Mouse (Mus musculus) cerebellum, adult 18-20 months (tissue): ENCODE results near the gene Chkb.

Experiments used
- DNase-seq, 2 experiments: peaks; one replicate each; pipeline ENCODE4 v3.0.0; 2021

Gene Chkb

DNA sequence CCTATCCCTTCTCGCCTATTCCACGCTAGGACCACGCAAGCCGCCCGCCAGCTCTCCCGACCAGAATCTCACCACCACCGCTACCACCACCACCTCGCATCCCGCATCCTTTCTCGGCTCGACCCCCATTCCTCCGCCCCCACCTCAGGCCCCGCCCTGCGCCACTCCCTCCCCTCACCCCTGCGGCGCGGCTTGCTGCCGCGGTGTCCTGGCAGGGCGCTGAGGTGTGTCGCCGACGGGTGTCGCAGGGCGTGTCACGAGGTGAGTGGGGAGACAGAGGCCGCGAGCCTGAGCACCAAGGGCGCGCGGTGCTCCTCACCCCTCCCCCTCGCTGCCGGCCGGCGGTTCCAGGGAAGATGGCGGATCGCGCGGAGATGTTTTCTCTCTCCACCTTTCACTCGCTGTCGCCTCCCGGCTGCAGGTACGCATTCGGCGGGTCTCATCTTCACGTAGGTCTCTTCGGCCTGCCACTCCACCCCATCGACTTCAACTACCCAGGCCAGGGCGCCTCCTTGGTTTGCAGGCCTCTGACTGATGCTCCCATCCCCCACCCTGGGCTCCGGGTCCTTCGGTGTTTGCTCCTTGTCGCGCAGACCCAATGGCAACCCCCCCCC, 24.3 kb upstream of the Chkb start, which contains the start of gene Mapk8ip2:
Gene Mapk8ip2, plus strand, starts transcription at position 49 of the 614 bp plus-strand sequence.
- peak; percentile 81 to 84 for DNase-seq

DNA sequence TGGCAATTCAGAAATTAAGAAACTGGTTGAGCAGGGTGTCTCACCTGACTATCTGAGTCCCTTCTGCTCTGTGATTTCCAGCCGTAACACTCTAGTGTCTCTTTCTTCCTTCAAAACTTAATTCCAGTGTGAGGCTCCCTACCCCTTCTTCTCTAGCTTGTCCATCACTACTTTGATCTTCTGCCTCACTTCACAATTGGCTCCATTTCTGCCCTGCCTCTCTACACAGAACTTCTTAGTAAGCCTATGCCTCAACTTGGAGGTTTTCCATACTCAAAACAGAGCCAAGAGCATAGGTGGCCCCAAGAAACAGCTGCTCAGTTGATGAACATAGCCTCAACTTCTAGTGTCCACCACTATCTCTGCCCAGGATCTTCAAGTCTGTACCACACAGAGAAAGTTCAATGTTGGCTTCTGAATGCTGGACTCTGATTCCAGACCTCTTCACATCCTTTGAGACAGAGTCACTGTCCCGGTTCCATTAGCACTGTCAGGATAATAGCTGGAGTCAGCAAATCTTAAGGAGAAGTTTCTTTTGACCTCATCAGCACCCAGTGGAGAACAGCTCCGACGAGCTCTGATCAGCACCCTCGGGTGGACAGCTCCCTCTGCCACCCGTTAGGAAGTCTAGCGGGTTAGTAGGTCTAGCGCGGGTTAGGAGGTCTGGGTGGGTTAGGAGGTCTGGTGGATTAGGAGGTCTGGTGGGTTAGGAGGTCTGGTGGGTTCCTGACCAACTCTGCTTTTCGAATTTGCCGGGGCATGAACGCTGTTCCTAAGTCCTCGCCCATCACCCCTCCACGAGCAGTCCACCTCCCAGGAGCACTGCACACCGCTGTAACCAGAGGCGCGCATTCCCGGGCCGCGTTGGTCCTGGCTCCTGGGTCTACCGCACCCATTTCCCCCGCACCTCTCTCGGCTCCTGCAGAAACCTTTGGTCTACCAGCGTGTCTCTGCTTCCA, 23.5 kb upstream of the Chkb start:
- peak in 1 of 2 experiments; percentile 27 for DNase-seq

DNA sequence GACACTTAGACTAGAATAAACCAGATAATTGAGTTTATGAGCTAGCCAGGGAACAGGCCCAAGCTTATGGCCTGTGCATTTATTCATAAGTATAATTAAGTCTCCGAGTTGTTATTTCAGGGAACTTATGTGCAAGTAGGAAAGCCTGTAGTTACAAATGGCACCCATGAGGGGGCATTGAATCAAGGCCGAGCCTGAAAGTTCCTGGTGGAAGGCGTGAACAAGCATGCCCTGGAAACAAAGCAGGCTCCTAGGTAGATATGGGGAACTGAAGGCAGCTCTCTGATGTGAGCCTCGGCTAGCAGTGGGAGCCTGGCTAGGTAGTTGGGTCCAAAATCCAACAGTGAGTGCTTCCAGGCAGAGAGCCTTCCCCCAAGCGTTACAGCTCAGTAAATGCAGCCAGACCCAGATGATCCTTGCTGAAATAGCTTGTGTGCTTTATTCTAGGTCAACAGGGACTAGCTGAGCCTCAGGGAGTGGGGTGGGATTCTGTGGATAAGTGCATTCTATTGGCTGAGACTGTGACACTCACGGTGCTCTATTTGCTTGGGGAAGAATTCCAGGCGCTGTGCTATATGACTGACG, 12.9 kb upstream of the Chkb start:
- DNase-seq, result peak; percentile 45 to 53

DNA sequence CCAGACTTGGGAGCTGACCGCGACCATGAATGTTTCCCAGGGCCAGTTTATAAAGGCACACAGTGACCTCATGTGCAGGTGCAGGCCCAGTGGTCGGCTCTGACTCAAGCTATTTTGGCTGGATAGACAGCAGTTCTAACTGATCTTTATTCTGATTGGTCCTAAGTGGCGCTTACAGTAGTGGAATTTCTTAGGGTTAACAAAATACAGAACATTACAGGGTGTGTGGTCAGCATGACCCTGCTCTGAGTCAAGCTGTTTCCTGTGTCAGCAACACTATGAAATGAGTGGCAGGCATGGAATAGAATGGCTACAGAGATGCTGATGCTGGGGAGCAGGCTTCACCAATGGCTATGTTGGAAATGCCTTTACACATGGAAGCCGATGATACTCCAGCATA, 6.2 kb upstream of the Chkb start:
- DNase-seq, result no peak

DNA sequence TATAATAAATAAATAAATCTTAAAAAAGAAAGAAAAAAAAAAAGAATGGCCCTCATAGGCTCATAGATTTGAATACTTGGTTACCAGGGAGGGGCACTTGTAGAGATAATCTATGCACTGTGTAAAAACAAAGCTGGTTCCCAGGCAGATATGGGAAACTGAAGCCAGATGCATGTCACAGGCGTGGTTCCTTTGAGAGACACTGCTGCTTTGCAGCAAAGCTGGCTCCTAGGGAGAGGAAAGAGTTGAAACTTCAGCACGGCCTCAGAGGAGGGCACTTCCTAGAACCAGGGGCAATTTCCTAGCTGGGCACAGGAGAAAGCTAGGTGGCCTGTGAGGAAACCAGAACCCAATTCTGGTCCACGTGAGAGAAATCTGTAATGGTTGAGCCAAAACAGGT, 4.4 kb upstream of the Chkb start:
- peak in 1 of 2 experiments; percentile 8 for DNase-seq

DNA sequence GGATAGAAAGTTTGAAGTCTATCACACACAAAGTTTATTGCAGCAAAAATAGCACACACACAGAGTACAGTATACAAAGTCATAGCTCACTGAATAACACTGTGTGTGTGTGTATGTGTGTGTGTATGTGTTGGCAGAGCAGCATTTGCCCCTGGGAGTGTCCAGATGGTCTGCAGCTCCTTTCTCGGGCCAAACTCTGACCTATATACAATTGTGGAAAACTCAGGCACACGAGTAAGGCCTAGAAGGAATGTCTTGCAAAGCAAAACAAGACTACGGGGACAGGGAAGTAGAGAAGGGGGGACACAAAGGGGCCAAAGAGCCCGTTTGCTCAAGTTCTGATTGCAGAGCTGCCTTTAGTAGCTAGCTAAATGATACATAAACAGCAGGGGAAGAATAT, 3.2 kb upstream of the Chkb start:
- peak; percentile 60 to 61 for DNase-seq

DNA sequence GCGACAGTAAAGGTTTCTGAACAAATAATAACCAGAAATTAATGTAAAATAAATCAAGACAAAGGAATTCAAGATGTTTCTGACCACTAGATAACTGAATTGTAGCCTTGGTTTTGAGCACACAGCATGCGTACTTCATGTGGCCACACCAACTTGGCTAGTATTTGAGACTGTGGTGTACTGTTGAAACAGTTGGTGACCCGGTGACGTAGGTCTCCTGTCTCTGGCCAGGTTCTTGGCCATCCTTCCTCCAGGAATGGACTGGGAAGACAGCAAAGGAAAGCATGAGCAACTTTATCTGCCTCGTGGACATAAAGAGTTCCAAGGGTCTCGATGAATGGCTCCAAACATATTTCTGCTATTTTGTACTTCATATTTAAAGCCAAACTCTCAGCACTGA, 2.1 kb upstream of the Chkb start:
- peak in 1 of 2 experiments; percentile 18 for DNase-seq

DNA sequence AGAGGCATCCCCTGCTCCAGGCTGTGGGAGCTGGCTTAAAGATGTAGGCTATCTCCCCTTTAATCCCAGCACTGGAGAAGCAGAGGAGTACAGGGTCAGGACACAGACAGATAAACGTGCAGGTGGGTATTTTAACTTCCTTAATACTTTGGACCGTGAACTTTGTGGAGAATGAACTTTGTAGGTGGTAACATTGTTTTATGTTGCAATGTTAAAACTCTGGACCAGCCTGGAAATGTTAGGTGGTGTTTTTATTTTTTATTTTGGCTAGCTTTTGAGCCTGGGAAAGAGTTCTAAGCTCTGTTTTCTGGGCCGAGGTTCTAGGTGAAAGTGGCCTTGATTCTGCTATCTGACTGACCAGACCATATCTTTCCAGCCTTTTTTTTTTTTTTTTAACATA, 1.6 kb upstream of the Chkb start:
- peak in 1 of 2 experiments; percentile 8 for DNase-seq

DNA sequence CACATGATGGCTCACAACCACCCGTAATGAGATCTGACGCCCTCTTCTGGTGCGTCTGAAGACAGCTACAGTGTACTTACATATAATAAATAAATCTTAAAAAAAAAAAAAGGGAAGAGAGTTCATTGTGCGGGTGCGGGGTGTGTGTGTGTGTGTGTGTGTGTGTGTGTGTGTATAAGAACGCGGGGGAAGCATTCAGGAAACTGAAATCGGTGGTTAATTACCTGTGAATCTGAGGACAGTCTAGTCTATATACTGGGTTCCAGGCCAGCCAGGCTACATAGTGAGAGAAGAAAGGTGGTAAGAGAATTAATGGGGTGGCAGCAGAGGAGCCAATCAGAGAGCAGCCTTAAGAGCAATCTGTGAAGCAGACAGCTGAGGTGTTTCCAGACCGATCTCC, 1.1 kb upstream of the Chkb start:
- peak in 1 of 2 experiments; percentile 9 for DNase-seq

DNA sequence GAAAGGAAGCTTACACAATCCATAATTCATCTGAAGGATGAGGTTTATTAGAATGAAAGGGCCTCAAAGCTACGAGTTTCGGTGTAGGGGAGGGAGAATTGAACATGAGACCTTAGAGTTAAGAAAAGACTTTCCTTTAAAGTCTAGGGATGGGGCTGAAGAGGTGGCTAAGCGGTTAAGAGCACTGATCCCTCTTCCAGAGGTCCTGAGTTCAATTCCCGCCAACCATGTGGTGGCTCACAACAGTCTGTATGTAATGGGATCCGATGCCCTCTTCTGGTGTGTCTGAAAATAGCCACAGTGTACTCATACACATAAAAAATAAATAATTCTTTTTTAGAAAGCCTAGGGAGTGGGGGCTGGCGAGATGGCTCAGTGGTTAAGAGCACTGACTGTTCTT, 633 bp upstream of the Chkb start:
- DNase-seq, result peak; percentile 39 to 51

DNA sequence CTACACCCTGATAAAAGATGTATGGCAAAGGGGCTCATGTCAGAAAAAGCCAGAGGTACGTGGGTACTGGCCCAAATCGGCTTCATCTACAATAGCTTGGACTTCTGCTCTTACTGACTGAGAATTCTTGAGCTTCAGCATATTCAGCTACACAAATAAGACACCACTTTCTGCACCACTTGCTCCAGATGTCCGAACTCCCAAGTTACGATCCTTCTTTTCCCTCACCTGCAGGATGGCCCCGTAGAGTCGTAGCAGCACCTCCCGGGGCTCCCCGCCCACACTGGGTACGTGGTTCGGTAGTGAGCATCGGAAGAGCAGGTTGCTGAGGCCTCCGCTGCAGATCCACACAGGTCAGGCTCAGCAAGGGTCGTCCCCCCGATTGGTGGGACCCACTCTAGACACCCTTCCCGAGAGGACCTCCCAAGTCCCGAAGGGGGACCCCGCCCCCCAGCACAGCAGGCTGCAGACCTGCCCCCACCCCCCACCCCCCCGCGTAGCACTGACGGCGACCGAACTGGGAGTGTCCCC, 822 bp downstream of the Chkb start:
- no peak for DNase-seq

DNA sequence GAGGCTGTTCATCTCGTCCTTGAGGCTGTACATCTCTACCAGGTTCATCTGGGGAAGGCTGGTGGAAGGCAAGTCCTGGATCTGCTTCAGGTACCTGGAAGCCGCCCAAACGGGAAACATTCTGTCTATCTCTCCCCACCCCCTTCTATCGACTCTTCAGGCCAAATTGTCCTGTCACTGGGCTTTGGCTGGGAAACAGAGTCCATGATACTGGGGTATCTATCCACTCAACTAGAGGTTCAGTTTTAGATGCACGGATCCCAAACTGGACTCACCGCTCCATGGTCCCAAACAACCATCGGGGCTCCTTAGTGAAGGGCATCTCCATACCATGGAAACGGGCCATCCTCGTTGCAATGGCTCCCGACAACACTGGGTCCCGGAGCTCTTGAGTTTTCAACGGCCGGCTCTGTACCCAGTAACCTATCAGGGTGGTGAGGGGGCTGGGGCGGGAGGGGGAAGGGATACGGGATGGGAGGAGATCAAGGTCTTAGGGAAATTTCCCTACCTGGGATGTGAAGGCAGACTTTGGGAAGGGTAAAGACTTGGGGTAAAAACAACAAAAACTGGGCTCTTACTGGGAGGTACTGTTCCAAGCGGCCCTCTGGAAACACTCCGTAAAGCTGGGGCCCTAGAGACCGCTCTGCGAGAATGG, 1.4 kb downstream of the Chkb start:
- peak in 1 of 2 experiments; percentile 29 for DNase-seq

DNA sequence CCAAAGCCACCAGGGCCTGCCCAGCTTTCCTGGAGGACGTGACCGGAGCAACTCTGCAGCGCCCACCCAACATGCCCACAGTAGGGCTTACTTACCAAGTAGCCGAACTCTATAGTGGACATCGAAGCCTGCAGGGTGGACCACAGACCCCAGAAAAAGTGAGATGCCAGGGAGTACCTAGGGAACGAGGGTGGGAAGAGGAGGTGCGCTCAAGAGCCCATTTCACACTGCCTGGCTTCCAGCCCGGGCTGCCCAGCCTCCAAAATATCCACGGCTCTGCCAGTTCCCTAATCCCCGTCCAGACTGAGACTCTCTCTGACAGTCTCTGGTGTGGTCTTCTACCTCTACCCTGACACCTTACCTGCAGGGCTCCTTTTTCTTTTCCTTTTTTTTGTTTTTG, 3.0 kb downstream of the Chkb start:
- DNase-seq, result peak in 1 of 2 experiments; percentile 5

DNA sequence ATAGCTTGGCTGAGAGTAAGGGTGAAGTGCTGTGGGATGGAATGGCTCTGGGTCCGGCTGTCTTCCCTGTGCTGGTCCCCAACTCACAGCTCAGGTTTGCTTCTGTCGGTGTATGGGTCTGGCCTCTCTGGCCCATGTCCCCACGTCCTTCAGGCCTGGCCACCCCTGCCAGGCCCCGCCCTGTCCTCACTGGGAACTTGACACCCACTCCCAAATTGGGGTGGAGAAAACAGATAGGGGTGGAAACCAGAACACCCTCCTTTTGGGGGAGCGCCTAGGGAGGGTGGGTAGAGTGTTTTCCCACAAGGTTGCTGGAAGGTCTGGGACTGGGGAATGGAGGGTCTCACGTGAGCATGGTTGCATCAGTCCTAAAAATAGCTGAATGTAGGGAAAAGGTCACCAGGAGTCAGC, 4.0 kb downstream of the Chkb start, which contains the start of gene Cpt1b:
Gene Cpt1b, minus strand, starts transcription at position 153 of the 411 bp plus-strand sequence.
- peak in 1 of 2 experiments; percentile 10 for DNase-seq

DNA sequence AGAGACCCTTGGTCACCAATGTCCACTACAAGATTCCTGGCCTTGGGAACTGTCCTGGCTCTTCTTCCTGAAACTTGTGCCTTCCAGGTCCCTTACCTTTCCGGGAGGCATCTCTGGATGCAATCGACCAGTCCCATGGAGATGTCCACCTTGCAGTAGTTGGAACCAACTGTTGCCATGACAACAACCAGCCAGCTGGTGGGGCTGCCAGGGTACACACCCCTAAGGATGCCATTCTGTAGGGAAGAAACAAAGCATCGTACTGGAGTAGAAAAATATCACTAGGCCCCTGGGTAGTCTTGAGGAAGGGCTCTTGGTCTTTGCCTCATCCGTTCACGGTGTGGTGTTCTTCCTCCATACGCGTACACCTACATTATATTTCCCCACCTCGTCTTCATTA, 5.1 kb downstream of the Chkb start:
- peak in 1 of 2 experiments; percentile 10 for DNase-seq

DNA sequence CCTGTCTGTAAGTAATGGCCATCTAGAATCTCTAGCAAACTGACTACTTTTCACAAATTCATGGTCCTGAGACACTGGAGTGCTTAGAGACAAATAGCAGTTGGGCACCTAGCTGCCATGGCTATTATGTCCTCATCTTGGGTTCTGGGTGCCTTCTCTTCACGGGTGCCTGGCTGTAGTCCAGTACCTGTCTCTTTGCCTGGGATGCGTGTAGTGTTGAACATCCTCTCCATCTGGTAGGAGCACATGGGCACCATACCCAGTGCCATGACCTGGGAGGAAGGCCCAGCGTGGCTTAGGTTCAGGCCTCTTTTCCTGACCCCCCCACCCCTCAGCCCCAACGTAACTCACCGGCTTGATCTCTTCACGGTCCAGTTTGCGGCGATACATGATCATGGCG, 7.8 kb downstream of the Chkb start:
- peak; percentile 47 to 48 for DNase-seq

DNA sequence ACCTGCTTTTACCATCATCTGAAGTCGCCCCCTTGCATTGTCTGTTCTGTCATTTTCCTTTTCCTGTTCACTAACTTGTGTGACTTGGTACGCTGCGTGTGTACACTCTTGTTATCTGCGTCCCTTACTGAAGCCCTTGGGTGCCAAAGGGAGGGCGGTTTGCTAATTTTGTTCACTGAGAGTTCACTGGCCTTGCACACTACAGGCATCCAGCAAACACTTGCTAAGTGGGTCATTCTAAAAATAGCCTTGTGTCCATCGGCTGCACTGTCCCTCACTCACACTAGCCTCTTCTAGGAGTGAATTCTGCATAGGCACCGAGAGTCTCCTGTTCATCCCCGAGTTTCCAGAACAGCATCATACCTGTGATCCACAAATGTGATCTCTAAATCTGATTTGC, 14.4 kb downstream of the Chkb start:
- peak; percentile 34 to 42 for DNase-seq

DNA sequence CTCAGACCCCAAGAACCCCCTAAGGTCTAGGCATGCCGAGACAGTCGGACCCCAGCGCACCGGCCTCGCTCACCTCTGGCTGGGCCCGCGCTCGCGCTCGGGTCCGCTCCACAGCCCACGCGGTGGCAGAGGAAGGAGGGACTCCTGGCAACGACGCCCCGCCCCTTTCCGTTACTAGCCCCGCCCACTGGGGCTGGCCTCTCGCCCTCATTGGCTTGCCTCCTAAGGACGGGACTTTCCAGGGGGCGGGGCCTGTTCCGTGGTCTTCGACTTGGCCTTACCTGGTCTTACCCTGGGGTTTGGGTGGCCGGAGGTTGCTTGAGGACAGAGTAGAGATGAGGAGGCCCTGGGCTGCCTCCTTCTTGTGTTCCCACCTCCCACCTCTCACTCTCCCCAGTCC, 19.6 kb downstream of the Chkb start, which contains the start of gene Syce3:
Gene Syce3, minus strand, starts transcription at position 386 of the 400 bp plus-strand sequence.
- DNase-seq, result peak in 1 of 2 experiments; percentile 14

DNA sequence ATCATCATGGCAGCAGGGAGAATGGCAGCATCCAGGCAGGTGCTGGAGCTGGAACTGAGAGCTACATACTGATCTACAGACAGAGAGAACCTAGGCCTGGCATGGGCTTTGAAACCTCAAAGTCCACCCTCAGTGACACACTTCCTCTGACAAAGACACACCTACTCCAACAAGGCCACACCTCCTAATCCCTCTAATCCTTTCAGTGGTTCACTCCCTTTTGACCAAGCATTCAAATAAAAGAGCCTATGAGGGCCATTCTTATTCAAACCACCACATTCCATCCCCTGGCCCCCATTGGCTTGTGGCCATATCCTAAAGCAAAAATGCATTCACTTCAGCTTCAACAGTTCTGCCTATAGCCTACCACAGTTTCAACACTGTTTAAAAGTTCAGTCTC, 23.0 kb downstream of the Chkb start:
- DNase-seq, result no peak

DNA sequence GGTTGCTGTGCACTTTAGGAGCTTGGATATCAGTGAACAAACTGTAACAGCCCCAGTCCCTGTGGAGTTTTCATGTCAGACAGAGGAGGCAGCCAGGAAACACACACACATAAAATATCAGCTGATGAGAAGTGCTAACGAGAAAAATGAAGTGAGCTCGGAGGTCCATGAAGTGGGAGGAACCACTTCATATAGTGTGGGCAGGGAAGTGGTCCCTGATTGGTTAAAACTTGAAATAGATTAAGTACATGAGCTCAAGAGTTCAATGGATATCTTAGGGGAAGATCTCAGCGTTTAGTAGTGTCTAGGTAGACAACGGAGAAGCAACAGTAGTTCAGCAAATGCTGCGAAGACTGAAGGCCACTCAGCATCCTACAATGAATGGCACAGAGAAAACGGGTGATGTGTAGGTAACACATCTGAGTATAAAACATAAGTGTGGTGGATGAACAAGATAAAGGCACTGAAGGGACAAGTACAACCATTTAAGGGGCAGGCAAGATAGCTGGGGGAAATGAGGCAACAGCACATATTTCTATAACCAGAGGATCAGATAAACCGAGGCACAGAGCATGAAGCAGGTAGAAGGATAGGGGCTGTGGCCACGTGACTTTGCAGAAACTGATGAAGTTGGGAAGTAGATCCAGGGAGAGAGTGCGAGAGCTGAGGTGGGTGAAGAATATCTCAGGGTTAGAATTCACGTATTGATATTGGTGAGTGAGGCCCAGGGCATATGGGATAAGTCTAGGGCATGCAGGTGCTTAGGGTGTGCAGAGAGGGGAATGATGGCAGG, 24.7 kb downstream of the Chkb start:
- DNase-seq, result no peak

DNA sequence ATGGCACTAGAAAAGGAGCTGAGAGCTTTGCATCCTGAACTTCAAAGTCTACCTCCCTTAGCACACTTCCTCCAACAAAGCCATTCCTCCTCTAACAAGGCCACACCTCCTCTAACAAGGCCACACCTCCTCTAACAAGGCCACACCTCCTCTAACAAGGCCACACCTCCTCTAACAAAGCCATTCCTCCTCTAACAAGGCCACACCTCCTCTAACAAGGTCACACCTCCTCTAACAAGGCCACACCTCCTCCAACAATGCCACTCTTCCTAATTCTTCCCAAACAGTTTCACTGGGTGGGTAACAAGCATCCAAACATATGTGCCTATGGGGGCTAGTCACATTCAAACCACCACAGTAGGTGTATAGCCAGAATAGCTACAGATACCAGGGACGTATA, 27.2 kb downstream of the Chkb start:
- DNase-seq, result no peak

DNA sequence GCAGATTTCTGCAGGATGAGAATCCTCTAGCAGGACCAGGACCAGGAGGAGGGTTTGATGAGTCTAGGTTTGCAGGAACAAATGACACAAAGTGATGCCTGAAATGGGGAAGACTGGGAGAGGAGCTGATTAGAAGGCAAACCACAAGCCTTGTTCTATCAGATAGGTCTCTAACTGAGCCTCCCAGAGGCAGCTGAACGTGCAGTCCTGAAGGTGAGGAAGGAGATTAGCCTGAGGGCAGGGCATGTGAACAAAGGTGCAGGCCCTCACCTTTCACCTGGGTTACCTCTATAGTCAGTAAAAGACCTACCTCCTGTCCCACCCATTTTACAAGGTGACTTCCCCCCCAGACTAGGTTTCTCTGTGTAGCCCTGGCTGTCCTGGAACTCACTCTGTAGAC, 30.0 kb downstream of the Chkb start:
- DNase-seq, result no peak
